Mouse (Mus musculus): ENCODE results near the gene Dusp3. TPM values are rescaled to one million over a fixed set of nuclear protein-coding genes. Genes with fewer than 3 reads are reported as not detected.

Dusp3 gene
- polyA plus RNA-seq, 1 experiment from 2014 or later: 11.4 TPM

GRCm38 (mm10) chr11:102028087-102028816 is 41.4 kb upstream of the Dusp3 start, which contains the start of gene Mpp3:
Gene Mpp3 (minus strand): TSS chr11:102028461.
- WGBS: 69% methylated on average over 6 of the region's 6 CpGs
- Histone ChIP-seq H3K4me2 (replicated peaks; ENCODE audit: low read depth, low read length) (peak within 1 kb of the TSS; percentile 92), H3K27ac (ENCODE audit: low read depth, low read length) (peak within 1 kb of the TSS; percentile 93), H3K4me1 (replicated peaks; ENCODE audit: control insufficient read depth, insufficient read depth, low read length) (peaks cover 11% of the 10 kb centered on the region), H3K9ac (ENCODE audit: low read depth, low read length) (peak within 1 kb of the TSS; percentile 79; the same call in 1 of the 2 replicates), H3K9me3 (ENCODE audit: control insufficient read depth, low read length) (no peaks in the 10 kb centered on the region), H3K4me3 (ENCODE audit: low read depth, low read length) (peak within 1 kb of the TSS; percentile 68), H3K36me3 (ENCODE audit: control insufficient read depth, insufficient read depth, low read length) (no peaks in the 10 kb centered on the region), H3K27me3 (ENCODE audit: control insufficient read depth, insufficient read depth, low read length) (no peaks in the 10 kb centered on the region; the same call in 1 of the 2 replicates)
- no peak for DNase-seq (ENCODE audit: low spot score)
- no peak for ATAC-seq (ENCODE audit: low FRiP score)

- 4% methylated on average over 12 of the region's 12 CpGs for WGBS
These were observed 40.7 kb upstream of the Dusp3 start for GRCm38 (mm10) chr11:102027361-102028017.

GRCm38 (mm10) chr11:102026694-102027360 is 40.0 kb upstream of the Dusp3 start:
- Histone ChIP-seq H3K4me2 (replicated peaks; ENCODE audit: low read depth, low read length) (peak overlapping the region; percentile 92), H3K9me3 (ENCODE audit: control insufficient read depth, low read length) (no peaks in the 10 kb centered on the region), H3K4me1 (replicated peaks; ENCODE audit: control insufficient read depth, insufficient read depth, low read length) (peaks cover 11% of the 10 kb centered on the region), H3K9ac (ENCODE audit: low read depth, low read length) (peak overlapping the region; percentile 79), H3K36me3 (ENCODE audit: control insufficient read depth, insufficient read depth, low read length) (no peaks in the 10 kb centered on the region), H3K4me3 (ENCODE audit: low read depth, low read length) (peak overlapping the region; percentile 68), H3K27me3 (ENCODE audit: control insufficient read depth, insufficient read depth, low read length) (no peaks in the 10 kb centered on the region; the same call in 1 of the 2 replicates), H3K27ac (ENCODE audit: low read depth, low read length) (peak overlapping the region; percentile 93)
- ATAC-seq (ENCODE audit: low FRiP score) (peak; percentile 91), DNase-seq (ENCODE audit: low spot score) (peak; percentile 87)
- under 1% methylated on average over 61 of the region's 73 CpGs for WGBS

More at GRCm38 (mm10) chr11:102027361-102028017, 40.7 kb upstream of the Dusp3 start:
- Histone ChIP-seq H3K4me1 (replicated peaks; ENCODE audit: control insufficient read depth, insufficient read depth, low read length) (peaks cover 11% of the 10 kb centered on the region), H3K9me3 (ENCODE audit: control insufficient read depth, low read length) (no peaks in the 10 kb centered on the region), H3K4me3 (ENCODE audit: low read depth, low read length) (peak overlapping the region; percentile 68), H3K4me2 (replicated peaks; ENCODE audit: low read depth, low read length) (peak overlapping the region; percentile 92), H3K27ac (ENCODE audit: low read depth, low read length) (peak overlapping the region; percentile 93), H3K9ac (ENCODE audit: low read depth, low read length) (peak overlapping the region; percentile 79; the same call in 1 of the 2 replicates), H3K27me3 (ENCODE audit: control insufficient read depth, insufficient read depth, low read length) (no peaks in the 10 kb centered on the region; the same call in 1 of the 2 replicates), H3K36me3 (ENCODE audit: control insufficient read depth, insufficient read depth, low read length) (no peaks in the 10 kb centered on the region)
- peak; percentile 48 for DNase-seq (ENCODE audit: low spot score)
- peak; percentile 29; the same call in 1 of the 2 replicates for ATAC-seq (ENCODE audit: low FRiP score)

DNA sequence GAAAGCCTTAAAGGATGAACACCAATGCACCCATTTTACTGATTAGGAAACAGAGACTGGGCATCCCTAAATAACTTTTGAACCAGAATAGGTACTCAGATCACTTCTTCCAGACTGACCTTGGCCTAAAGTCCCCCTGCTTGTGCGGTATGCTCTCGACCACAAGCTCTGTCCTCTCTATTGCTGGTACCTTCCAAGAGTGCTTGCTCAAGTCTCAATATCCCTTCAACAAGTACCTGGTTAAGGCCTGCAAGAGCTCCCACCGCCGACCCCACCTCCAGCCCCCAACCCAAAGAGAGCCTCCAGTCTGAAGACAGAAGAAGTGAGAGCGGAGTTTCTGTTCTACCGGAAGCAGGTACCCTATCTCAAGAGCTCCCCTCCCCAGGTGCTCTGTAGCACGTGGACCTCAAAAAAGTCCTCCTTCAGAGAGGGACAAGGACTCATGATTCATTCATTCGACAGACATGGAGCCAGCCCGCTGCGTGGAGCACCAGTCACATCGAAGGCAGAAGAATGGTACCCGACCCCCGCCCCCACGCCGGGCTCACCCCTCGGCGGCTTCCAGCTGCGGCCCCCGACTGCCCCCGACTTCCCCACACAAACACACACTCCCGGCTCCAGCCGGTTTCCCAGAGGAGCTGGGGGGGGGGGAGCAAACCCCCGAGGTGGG is 39.3 kb upstream of the Dusp3 start:
- H3K4me1 ChIP-seq (replicated peaks; ENCODE audit: control insufficient read depth, insufficient read depth, low read length): peaks cover 11% of the 10 kb centered on the region
- peak overlapping the region; percentile 79 for H3K9ac ChIP-seq (ENCODE audit: low read depth, low read length)
- H3K27me3 ChIP-seq (ENCODE audit: control insufficient read depth, insufficient read depth, low read length): no peaks in the 10 kb centered on the region; the same call in 1 of the 2 replicates
- WGBS: 2% methylated on average over 23 of the region's 23 CpGs
- no peaks in the 10 kb centered on the region for H3K9me3 ChIP-seq (ENCODE audit: control insufficient read depth, low read length)
- H3K4me3 ChIP-seq (ENCODE audit: low read depth, low read length): peak overlapping the region; percentile 68
- H3K27ac ChIP-seq (ENCODE audit: low read depth, low read length): peak overlapping the region; percentile 93
- no peak for DNase-seq (ENCODE audit: low spot score)
- H3K4me2 ChIP-seq (replicated peaks; ENCODE audit: low read depth, low read length): peak overlapping the region; percentile 92
- ATAC-seq (ENCODE audit: low FRiP score): peak; percentile 53
- H3K36me3 ChIP-seq (ENCODE audit: control insufficient read depth, insufficient read depth, low read length): no peaks in the 10 kb centered on the region

DNA sequence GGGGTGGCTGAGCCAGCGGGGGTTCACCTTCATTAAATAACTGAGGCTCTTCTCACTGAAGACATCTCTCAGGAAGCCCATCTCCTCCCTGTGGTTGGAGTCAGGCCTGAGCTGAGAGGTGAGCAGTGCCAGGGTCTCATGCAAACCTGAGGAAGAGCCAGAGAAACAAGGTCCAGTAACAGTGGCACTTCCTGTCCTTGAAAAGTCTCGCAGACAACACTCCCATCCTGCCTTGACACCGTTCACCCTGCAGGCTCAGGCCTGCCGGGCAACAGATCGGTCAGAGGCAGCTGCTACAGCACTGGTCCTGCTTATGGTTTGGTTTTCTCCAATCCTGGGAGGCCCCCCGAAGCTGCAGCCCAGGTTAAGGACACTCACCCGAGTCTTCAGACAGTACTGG is 38.5 kb upstream of the Dusp3 start:
- H3K9me3 ChIP-seq (ENCODE audit: control insufficient read depth, low read length): no peaks in the 10 kb centered on the region
- ATAC-seq (ENCODE audit: low FRiP score) (no peak), DNase-seq (ENCODE audit: low spot score) (no peak)
- no peak overlapping the region for H3K9ac ChIP-seq (ENCODE audit: low read depth, low read length)
- no peaks in the 10 kb centered on the region; the same call in 1 of the 2 replicates for H3K27me3 ChIP-seq (ENCODE audit: control insufficient read depth, insufficient read depth, low read length)
- H3K4me3 ChIP-seq (ENCODE audit: low read depth, low read length): no peak overlapping the region; the same call in 1 of the 2 replicates
- WGBS: 34% methylated on average over 7 of the region's 7 CpGs
- peaks cover 11% of the 10 kb centered on the region for H3K4me1 ChIP-seq (replicated peaks; ENCODE audit: control insufficient read depth, insufficient read depth, low read length)
- H3K27ac ChIP-seq (ENCODE audit: low read depth, low read length): no peak overlapping the region
- H3K4me2 ChIP-seq (replicated peaks; ENCODE audit: low read depth, low read length): peak overlapping the region; percentile 92
- no peaks in the 10 kb centered on the region for H3K36me3 ChIP-seq (ENCODE audit: control insufficient read depth, insufficient read depth, low read length)

GRCm38 (mm10) chr11:102024875-102025274 is 38.1 kb upstream of the Dusp3 start:
- DNase-seq (ENCODE audit: low spot score) (no peak), ATAC-seq (ENCODE audit: low FRiP score) (no peak)
- Histone ChIP-seq H3K27me3 (ENCODE audit: control insufficient read depth, insufficient read depth, low read length) (no peaks in the 10 kb centered on the region; the same call in 1 of the 2 replicates), H3K9me3 (ENCODE audit: control insufficient read depth, low read length) (no peaks in the 10 kb centered on the region), H3K9ac (ENCODE audit: low read depth, low read length) (no peak overlapping the region), H3K4me1 (replicated peaks; ENCODE audit: control insufficient read depth, insufficient read depth, low read length) (peaks cover 11% of the 10 kb centered on the region), H3K4me3 (ENCODE audit: low read depth, low read length) (no peak overlapping the region), H3K27ac (ENCODE audit: low read depth, low read length) (no peak overlapping the region), H3K36me3 (ENCODE audit: control insufficient read depth, insufficient read depth, low read length) (0 out of 2 replicates have a peak, but pooled peaks cover 2% of the 10 kb centered on the region), H3K4me2 (replicated peaks; ENCODE audit: low read depth, low read length) (no peak overlapping the region)
- WGBS: 90% methylated on average over 4 of the region's 4 CpGs

GRCm38 (mm10) chr11:102024084-102024758 is 37.4 kb upstream of the Dusp3 start:
- no peak for DNase-seq (ENCODE audit: low spot score)
- WGBS: 88% methylated on average over 6 of the region's 6 CpGs
- H3K27ac ChIP-seq (ENCODE audit: low read depth, low read length): no peak overlapping the region
- H3K4me3 ChIP-seq (ENCODE audit: low read depth, low read length): no peak overlapping the region
- no peak for ATAC-seq (ENCODE audit: low FRiP score)
- H3K4me2 ChIP-seq (replicated peaks; ENCODE audit: low read depth, low read length): no peak overlapping the region
- 0 out of 2 replicates have a peak, but pooled peaks cover 2% of the 10 kb centered on the region for H3K36me3 ChIP-seq (ENCODE audit: control insufficient read depth, insufficient read depth, low read length)
- H3K9ac ChIP-seq (ENCODE audit: low read depth, low read length): no peak overlapping the region
- no peaks in the 10 kb centered on the region for H3K9me3 ChIP-seq (ENCODE audit: control insufficient read depth, low read length)
- H3K27me3 ChIP-seq (ENCODE audit: control insufficient read depth, insufficient read depth, low read length): no peaks in the 10 kb centered on the region; the same call in 1 of the 2 replicates
- H3K4me1 ChIP-seq (replicated peaks; ENCODE audit: control insufficient read depth, insufficient read depth, low read length): peaks cover 11% of the 10 kb centered on the region

All from hindbrain, embryonic 11.5 days (tissue).